Mouse (Mus musculus): Measurements from ENCODE around the gene Msln. TPM values are rescaled to one million over a fixed set of nuclear protein-coding genes. Genes with fewer than 3 reads are reported as not detected.
A peak's percentile ranks its signal among the peaks of the same experiment; 100 is the strongest.

Gene Msln
- polyA plus RNA-seq, 1 experiment from 2014 or later: not detected

DNA sequence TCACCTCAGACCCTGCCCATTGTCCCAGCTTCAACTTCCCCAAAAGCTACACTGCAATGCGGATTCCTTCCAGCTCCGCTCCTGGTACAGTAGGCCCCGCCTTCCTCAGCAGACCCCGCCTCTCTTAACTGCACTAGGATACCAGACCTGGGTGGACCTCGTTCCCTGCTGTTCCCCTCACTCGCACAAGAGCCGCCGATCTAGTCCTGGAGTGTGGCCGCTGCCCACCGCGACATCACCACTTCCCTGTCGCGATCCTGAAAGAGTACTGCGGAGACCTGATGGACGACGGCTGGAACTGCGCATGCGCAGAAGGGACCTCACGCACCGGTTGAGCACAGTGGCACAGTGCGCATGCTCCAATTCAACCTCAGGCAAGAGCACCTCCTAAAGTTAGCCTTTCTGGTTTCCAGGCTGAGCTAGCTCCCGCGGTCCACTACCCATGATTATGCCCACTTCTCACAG is 31.1 kb upstream of the Msln start, which contains the start of gene Haghl:
Haghl (minus strand) TSS at position 393 of the 465 bp plus-strand sequence.
- H3K36me3 ChIP-seq (ENCODE audit: inconsistent target): peaks cover 39% of the 10 kb centered on the region
- peak within 1 kb of the TSS; percentile 48 for H3K27ac ChIP-seq
- peak within 1 kb of the TSS; percentile 68 for H3K4me3 ChIP-seq (ENCODE audit: inconsistent target)
- H3K79me2 ChIP-seq (ENCODE audit: inconsistent target): peaks cover 9% of the 10 kb centered on the region; the same call in 1 of the 2 replicates
- 0% methylated on average over 23 of the region's 23 CpGs for WGBS (ENCODE audit: missing documents)

DNA sequence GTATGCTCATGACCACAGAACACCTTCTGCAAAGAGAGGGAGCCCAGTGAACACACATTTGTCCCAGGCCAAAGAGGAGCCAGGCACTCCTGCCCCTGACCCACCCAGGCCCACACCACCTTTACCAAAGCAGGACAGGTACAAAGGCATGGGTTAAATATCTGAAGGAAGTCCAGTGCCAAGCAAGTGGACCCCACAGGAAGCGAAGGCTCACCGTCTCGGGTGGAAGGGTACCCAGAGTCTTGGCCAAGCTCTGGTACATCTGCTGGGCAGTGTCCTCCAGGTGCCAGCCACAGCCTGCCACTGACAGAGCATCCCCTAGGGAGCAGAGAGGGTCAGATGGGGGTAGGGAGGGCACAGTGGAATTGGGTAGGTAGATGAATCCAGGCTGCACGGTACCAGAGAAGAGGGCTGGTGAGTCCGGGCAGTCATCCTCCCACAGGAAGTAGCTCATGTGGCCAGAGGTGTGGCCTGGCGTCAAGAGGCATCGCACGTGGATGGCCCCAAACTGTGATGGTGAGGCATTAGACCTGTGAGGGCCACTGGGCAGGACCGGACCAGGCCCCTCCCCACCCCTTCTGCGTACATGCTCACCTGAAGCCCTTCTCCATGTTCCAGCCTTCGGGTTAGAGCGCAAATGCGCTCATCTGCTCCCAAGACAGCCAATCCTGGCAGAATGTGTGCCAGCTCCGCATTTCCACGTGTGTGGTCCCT is 29.8 kb upstream of the Msln start:
- Histone ChIP-seq H3K36me3 (ENCODE audit: inconsistent target) (peaks cover 43% of the 10 kb centered on the region), H3K79me2 (ENCODE audit: inconsistent target) (peaks cover 9% of the 10 kb centered on the region; the same call in 1 of the 2 replicates)

DNA sequence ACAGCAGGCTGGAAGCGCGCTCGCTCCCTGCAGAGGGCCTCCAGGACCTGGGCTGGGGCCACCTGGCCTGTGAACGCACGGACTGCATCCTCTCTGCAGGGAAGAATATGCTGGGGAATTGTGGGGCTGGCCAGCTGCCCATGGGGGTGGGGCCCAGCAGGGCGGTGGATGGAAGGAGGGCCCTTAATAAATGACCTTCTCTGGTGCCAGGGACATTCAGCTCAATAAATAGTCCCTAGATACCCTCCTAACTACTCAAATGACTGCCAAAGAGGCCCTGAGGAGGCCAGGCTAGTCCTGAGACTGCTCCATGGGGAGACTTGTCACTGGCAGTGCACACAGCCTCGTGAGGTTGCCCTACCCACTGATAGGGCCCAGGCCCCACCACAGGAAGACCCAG is 28.9 kb upstream of the Msln start:
- WGBS (ENCODE audit: missing documents): 92% methylated on average over 7 of the region's 7 CpGs
- H3K4me3 ChIP-seq (ENCODE audit: inconsistent target): no peak overlapping the region
- H3K27ac ChIP-seq: no peak overlapping the region
- peaks cover 9% of the 10 kb centered on the region; the same call in 1 of the 2 replicates for H3K79me2 ChIP-seq (ENCODE audit: inconsistent target)
- peaks cover 48% of the 10 kb centered on the region for H3K36me3 ChIP-seq (ENCODE audit: inconsistent target)

More for the DNA sequence above, 29.8 kb upstream of the Msln start:
- 70% methylated on average over 15 of the region's 15 CpGs for WGBS (ENCODE audit: missing documents)
- Histone ChIP-seq H3K4me3 (ENCODE audit: inconsistent target) (no peak overlapping the region), H3K27ac (no peak overlapping the region)

DNA sequence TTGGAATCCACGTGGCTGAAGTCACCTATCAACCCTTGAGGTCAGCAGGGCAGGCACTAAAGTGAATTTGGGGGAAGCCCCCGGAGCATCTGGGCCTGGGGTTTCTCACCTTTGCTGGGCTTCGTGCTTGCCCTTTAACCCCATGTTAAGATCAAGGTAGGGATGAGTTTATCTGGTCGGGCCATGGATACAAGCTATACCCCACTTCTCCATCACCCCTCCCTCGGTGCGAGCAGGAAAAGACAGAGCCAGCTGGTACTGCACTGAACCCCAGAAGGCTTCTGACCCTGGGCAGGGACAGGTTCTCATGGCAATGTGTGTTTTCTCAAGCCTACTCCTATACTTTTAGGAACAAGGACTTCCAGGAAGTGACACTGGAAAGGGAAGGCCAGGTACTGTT is 27.2 kb upstream of the Msln start:
- Histone ChIP-seq H3K36me3 (ENCODE audit: inconsistent target) (peaks cover 62% of the 10 kb centered on the region), H3K27ac (no peak overlapping the region), H3K79me2 (ENCODE audit: inconsistent target) (peaks cover 9% of the 10 kb centered on the region; the same call in 1 of the 2 replicates), H3K4me3 (ENCODE audit: inconsistent target) (no peak overlapping the region)
- WGBS (ENCODE audit: missing documents): 93% methylated on average over 6 of the region's 6 CpGs

DNA sequence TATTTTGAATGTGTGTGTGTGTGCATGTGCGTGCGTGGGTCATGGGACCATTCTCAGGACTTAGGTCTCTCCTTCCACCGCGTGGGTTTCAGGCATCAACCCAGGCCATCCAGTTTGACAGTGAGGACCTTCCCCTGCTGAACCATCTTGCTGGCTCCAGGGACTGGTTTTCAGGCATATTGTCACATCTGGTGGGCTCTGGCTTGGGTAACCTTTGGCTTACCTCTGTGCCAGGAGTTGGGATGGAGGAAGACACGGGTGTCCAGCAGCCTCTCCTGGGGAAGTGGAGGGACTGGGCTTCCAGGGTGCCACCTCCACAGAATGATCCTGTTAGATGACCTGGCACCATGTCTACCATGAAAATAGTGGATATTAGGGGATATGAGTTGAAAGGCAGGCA is 23.8 kb upstream of the Msln start:
- H3K4me3 ChIP-seq (ENCODE audit: inconsistent target): no peak overlapping the region
- 88% methylated on average over 5 of the region's 5 CpGs for WGBS (ENCODE audit: missing documents)
- H3K36me3 ChIP-seq (ENCODE audit: inconsistent target): peaks cover 62% of the 10 kb centered on the region
- H3K27ac ChIP-seq: no peak overlapping the region
- H3K79me2 ChIP-seq (ENCODE audit: inconsistent target): peaks cover 19% of the 10 kb centered on the region

DNA sequence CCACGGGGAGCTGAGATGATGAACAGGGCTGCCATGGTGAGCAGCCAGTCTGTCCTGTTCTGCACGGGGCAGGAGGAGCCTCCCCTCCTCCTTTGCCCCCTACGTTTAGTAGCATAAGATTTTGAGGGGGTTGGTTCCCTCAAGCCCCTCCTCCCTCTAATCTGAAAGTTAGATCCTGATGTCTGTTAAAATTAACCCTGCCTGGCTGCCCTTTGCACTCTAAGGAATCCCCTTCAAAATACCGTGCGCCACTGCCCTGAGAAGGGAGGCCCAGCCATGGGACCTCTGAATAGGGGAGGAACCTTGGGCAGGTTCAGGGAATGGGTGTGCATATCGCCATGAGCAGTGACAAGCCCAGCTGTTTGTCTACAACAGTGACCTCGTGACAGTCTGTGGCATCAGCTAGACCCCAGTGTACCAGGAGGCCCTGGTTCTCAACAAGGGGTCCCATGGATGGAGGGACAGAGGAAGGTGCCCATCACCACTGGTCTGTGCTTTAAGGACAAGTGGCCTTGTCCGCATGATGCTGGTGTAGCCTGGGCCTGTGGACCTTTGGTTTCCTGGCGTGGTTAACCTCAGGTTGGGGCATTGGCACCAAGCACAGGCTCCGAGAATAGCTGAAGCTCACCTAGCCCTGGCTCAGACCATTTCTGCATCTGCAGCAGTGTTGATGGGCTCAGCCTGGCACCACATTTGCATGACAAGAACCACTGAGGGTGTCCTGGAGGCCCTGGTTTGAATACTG is 21.3 kb upstream of the Msln start:
- Histone ChIP-seq H3K4me3 (ENCODE audit: inconsistent target) (no peak overlapping the region), H3K27ac (no peak overlapping the region), H3K79me2 (ENCODE audit: inconsistent target) (peaks cover 19% of the 10 kb centered on the region), H3K36me3 (ENCODE audit: inconsistent target) (peaks cover 38% of the 10 kb centered on the region)
- WGBS (ENCODE audit: missing documents): 80% methylated on average over 10 of the region's 10 CpGs

DNA sequence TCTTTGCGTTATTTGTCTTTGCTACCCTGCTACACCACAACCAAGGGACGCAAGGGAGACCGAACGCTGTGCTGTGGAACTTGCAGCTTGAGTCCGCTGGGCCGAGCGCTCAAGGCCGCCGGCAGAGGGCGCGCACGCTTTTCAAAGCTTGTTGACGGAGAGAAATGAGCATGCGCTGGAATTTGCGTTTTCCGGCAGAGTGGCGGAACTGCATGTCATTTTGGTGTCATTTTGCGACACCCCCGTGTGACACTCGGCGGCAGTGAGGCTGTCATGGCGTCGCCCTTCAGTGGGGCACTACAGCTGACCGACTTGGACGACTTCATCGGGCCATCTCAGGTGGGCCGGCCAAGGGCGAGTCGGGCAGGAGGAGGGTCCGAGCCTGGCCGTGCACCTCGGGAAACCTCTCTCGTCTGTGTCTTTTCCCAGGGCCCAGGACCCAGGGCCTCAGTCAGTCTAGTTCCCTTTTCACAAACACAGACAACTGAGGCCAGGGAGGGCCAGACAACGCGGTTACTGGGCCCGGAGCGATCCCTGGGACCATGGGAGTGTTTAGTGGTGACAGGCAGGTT is 19.5 kb upstream of the Msln start, which contains the start of gene Narfl:
Narfl (plus strand) TSS at position 228 of the 572 bp plus-strand sequence.
- WGBS (ENCODE audit: missing documents): 1% methylated on average over 37 of the region's 37 CpGs
- Histone ChIP-seq H3K4me3 (ENCODE audit: inconsistent target) (peak within 1 kb of the TSS; percentile 93), H3K36me3 (ENCODE audit: inconsistent target) (peaks cover 20% of the 10 kb centered on the region), H3K27ac (peak within 1 kb of the TSS; percentile 61), H3K79me2 (ENCODE audit: inconsistent target) (peaks cover 19% of the 10 kb centered on the region)

DNA sequence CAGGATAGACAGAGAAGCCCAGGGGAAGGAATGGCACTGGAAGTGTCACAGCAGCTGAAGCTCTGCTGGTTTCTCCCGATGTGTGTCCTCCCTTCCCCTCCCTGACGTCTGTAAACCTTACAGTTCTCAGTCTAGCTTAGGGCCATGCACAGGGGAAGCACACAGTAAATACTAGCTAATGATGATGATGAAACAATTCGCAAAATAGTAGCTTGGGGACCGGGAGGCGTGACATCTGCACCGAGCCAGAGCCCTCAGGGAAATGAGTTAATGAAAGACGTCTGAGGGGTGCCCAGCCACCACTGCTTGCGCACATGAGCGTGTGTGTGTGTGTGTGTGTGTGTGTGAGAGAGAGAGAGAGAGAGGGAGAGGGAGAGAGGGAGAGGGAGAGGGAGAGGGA is 15.2 kb upstream of the Msln start:
- WGBS (ENCODE audit: missing documents): 58% methylated on average over 8 of the region's 9 CpGs
- H3K4me3 ChIP-seq (ENCODE audit: inconsistent target): no peak overlapping the region
- H3K27ac ChIP-seq: no peak overlapping the region
- no peaks in the 10 kb centered on the region for H3K36me3 ChIP-seq (ENCODE audit: inconsistent target)
- H3K79me2 ChIP-seq (ENCODE audit: inconsistent target): peaks cover 7% of the 10 kb centered on the region

DNA sequence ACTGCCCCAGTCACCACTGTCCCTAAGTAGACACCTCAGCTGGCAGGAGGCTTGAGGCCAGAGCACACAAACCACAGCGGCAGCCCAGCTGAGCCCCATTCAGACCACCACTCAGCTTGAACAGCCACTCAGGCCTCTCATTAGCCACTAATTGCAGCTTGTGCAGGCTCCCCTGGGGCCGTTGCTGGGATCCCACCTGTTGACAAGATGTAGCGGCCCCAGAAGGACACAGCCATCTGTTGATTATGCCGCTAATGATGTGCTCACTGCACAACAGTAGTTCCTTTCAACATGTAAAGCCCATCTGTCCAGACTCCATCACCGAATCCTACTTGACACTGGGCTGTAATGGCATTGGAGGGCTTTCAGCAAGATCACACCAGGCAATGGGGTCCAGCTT is 11.7 kb upstream of the Msln start:
- no peaks in the 10 kb centered on the region for H3K36me3 ChIP-seq (ENCODE audit: inconsistent target)
- H3K4me3 ChIP-seq (ENCODE audit: inconsistent target): no peak overlapping the region
- 78% methylated on average over 5 of the region's 5 CpGs for WGBS (ENCODE audit: missing documents)
- no peaks in the 10 kb centered on the region for H3K79me2 ChIP-seq (ENCODE audit: inconsistent target)
- H3K27ac ChIP-seq: no peak overlapping the region

DNA sequence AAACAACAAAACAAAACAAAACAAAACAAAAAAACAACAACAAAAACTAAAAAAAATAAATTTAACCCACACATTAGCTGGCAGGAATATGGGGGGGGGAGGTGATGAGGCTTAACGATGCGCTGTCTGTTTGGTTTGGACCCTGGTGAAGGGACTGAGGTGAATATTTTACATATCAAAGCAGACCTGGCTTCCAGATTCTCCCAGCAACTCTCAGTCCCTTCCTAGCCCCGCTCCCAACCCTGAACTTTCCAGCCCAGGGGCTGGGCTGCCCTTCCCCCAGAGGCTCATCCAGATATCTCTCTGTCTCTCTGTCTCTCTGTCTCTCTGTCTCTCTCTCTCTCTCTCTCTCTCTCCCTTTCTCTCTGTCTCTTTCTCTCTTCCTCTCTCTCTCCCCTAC is 8.4 kb upstream of the Msln start:
- WGBS (ENCODE audit: missing documents): 62% methylated on average over 3 of the region's 3 CpGs
- Histone ChIP-seq H3K79me2 (ENCODE audit: inconsistent target) (no peaks in the 10 kb centered on the region), H3K4me3 (ENCODE audit: inconsistent target) (no peak overlapping the region), H3K27ac (no peak overlapping the region), H3K36me3 (ENCODE audit: inconsistent target) (no peaks in the 10 kb centered on the region)

DNA sequence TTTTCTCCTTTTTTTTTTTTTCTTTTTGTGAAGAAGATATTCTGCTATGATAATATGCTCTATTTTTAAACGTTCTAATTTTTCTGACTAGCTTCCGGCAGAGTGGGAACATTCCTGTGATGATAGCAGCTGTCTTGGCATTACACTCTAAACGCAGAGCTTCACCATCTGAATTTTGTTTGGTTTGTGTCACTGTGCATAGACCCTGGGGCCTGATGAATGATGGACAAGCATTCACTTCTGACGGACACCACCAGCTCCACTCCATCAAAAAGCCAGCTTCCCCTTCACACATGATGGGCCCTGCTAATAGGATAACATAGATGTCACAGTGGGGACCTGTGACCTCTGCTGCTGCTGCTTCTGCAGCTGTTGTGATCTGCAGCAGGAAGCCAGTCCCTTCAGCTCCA is 7.4 kb upstream of the Msln start:
- Histone ChIP-seq H3K27ac (peak overlapping the region; percentile 17; the same call in 1 of the 2 replicates), H3K36me3 (ENCODE audit: inconsistent target) (no peaks in the 10 kb centered on the region), H3K79me2 (ENCODE audit: inconsistent target) (no peaks in the 10 kb centered on the region), H3K4me3 (ENCODE audit: inconsistent target) (no peak overlapping the region)
- WGBS (ENCODE audit: missing documents): 41% methylated on average over 4 of the region's 4 CpGs

DNA sequence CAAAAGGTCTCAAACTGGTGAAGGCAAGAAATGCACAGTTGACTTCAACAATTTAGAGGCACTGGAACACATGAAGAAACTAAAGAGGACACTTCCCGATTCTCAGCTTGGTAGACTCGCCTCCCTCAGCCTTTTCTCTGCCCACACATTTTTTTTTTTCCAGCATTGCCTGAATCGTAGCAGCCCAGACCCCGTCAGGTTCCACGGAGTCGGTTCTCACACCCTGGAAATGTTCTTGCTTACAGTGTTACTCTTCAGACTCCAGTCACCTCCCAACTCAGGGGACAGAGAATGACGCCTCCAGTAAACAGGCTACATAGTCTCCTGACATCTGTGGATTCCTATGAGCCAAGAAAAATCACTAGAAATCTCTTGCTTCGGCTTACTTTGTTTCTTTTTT is 6.0 kb upstream of the Msln start:
- no peak overlapping the region for H3K27ac ChIP-seq
- no peaks in the 10 kb centered on the region for H3K79me2 ChIP-seq (ENCODE audit: inconsistent target)
- H3K4me3 ChIP-seq (ENCODE audit: inconsistent target): no peak overlapping the region
- no peaks in the 10 kb centered on the region for H3K36me3 ChIP-seq (ENCODE audit: inconsistent target)
- WGBS (ENCODE audit: missing documents): 70% methylated on average over 8 of the region's 8 CpGs

DNA sequence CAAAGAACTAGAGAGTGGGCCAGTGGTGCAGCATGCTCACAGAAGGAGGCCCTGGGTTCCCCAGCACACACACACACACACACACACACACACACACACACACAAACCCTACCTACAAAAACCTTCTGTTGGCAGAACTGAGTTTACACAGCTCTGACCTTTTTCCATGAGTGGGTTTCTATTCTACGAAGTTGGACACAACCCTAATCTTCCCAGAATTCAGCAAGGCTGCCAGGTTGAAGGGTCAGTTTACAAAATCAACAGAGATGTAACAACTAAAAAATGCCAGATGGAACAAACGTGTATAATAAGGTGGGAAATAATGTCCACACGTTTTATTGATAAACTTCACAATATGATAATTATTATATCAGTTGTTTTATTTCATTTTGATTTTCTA is 3.5 kb upstream of the Msln start:
- H3K4me3 ChIP-seq (ENCODE audit: inconsistent target): no peak overlapping the region
- no peak overlapping the region for H3K27ac ChIP-seq
- 91% methylated on average over 3 of the region's 3 CpGs for WGBS (ENCODE audit: missing documents)
- H3K36me3 ChIP-seq (ENCODE audit: inconsistent target): no peaks in the 10 kb centered on the region
- H3K79me2 ChIP-seq (ENCODE audit: inconsistent target): no peaks in the 10 kb centered on the region

DNA sequence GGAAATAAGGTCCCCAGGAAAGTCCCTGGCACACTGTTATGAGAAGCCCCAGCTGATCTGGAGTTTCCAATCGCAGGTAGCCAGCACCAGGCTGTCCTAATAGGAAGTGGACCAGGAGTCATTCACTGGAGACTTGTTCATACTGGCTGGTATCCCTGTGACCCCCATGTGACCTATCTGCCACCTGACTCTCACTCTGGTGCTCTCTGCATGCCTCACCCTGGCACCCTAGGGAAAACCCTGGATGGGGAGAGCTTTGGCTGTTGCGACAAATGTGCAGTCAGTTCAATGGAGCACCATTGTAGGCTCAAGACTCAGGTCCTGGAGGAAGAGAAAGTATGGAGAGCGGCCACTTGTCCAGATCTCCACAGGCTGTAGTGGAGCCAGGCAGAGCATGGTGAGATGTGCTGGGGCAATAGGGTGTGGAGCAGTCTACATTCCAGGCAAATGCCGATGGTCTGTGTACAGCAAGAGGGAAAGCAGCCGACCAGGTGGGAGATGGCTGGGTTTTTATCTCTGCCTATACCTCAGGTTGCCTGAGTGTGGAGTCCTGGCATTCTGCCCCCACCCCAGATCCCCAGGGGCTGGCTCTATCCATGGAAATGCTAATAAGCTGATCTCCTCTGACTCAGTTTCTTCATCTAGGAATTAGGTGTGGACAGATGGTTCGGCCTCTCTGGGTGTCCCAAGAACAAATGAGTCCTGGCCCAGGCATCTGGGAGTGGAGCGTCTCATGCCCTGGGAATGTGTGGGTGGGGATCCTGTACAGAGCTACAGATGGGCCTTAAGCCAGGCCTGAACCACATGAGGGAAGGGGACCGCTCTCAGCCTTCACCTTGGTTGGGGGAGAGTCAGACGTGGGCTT is 2.4 kb upstream of the Msln start:
- 81% methylated on average over 9 of the region's 9 CpGs for WGBS (ENCODE audit: missing documents)
- H3K27ac ChIP-seq: no peak overlapping the region

More for the DNA sequence above, 2.4 kb upstream of the Msln start:
- H3K4me3 ChIP-seq (ENCODE audit: inconsistent target): no peak overlapping the region
- no peaks in the 10 kb centered on the region for H3K36me3 ChIP-seq (ENCODE audit: inconsistent target)
- H3K79me2 ChIP-seq (ENCODE audit: inconsistent target): no peaks in the 10 kb centered on the region
